Mouse (Mus musculus): ENCODE results near the gene N4bp2. TPM values are rescaled to one million over a fixed set of nuclear protein-coding genes. Genes with fewer than 3 reads are reported as not detected.

The N4bp2 gene
- 0.78 and 3.1 TPM in 2 replicates for polyA plus RNA-seq (2012; rRNA removed; ENCODE audit: low replicate concordance)

GRCm38 (mm10) chr5:65763088-65763915, at the start of gene N4bp2:
TSS of gene N4bp2 (plus strand) at chr5:65763521.

GRCm38 (mm10) chr5:65861154-65861944, 98.0 kb downstream of the N4bp2 start, which contains the start of gene Rhoh:
TSS of gene Rhoh (plus strand) at chr5:65861213.

Other genes starting within 250 kb of the N4bp2 start
- gene Smim14, start 226.3 kb upstream of the N4bp2 start, polyA plus RNA-seq (2012; rRNA removed; ENCODE audit: low replicate concordance): 79.0 and 87.2 TPM in 2 replicates
- gene Ube2k, start 226.3 kb upstream of the N4bp2 start, polyA plus RNA-seq (2012; rRNA removed; ENCODE audit: low replicate concordance): 3.4 and 5.1 TPM in 2 replicates
- 1.4 and 2.5 TPM in 2 replicates for gene Pds5a, start 65.2 kb upstream of the N4bp2 start, polyA plus RNA-seq (2012; rRNA removed; ENCODE audit: low replicate concordance)
- gene Rhoh, start 97.7 kb downstream of the N4bp2 start, polyA plus RNA-seq (2012; rRNA removed; ENCODE audit: low replicate concordance): 0.60 and 2.3 TPM in 2 replicates
- 0.05 TPM in 1 of 2 replicates, not detected in the other for gene Chrna9, start 171.4 kb downstream of the N4bp2 start, polyA plus RNA-seq (2012; rRNA removed; ENCODE audit: low replicate concordance)
- gene 9130230L23Rik, start 240.8 kb downstream of the N4bp2 start, polyA plus RNA-seq (2012; rRNA removed; ENCODE audit: low replicate concordance): 4.4 and 6.3 TPM in 2 replicates